Mouse (Mus musculus): ENCODE data around the gene Prb1. TPM values are rescaled to one million over a fixed set of nuclear protein-coding genes. Genes with fewer than 3 reads are reported as not detected.
"Not testable (repeated sequence)": the region's sequence is repeated elsewhere in the genome, so short reads cannot be mapped to it uniquely, and the experiment has no call there.

Gene Prb1
- not detected in 2 replicates for polyA plus RNA-seq (2014; fragmentation: Nextera tagmentation; extraction: Ambion mirVana)

- H3K4me2 ChIP-seq (ENCODE audit: low read depth, low read length, severe bottlenecking); H3K27ac ChIP-seq (ENCODE audit: low read depth, low read length); DNase-seq (ENCODE audit: low spot score); H3K9me3 ChIP-seq (ENCODE audit: control insufficient read depth, low read length); ATAC-seq (replicated peaks; ENCODE audit: low FRiP score); H3K27me3 ChIP-seq (ENCODE audit: control insufficient read depth, insufficient read depth, low read length); H3K4me3 ChIP-seq (ENCODE audit: low read depth, low read length); H3K36me3 ChIP-seq (ENCODE audit: control insufficient read depth, insufficient read depth, low read length); H3K9ac ChIP-seq (ENCODE audit: low read length); H3K4me1 ChIP-seq (replicated peaks; ENCODE audit: control insufficient read depth, insufficient read depth, low read length): not testable (repeated sequence)
These were observed at the start of gene Prb1 for GRCm38 (mm10) chr6:132210421-132210820. Prb1 (minus strand) TSS chr6:132210521.

Other genes with a start within 250 kb of the Prb1 start
- gene Prpmp5, start 104.2 kb upstream of the Prb1 start, polyA plus RNA-seq (2014; fragmentation: Nextera tagmentation; extraction: Ambion mirVana): not detected in 2 replicates
- gene Gm8882, start 153.6 kb upstream of the Prb1 start, polyA plus RNA-seq (2014; fragmentation: Nextera tagmentation; extraction: Ambion mirVana): not detected in 2 replicates

All from forebrain, embryonic 11.5 days (tissue).